Mouse (Mus musculus) liver, embryonic 14.5 days (tissue): ENCODE data around the gene Txk.

Experiments used
- CTCF ChIP-seq: IDR thresholded peaks from 2 replicates; pipeline ENCODE4 v1.5.1; 2016; ENCODE audit warnings: antibody characterized with exemption, low read depth, control low read depth
- EP300 ChIP-seq: IDR thresholded peaks from 2 replicates; pipeline ENCODE4 v1.6.1; 2016; ENCODE audit warnings: antibody characterized with exemption, low read depth

DNA sequence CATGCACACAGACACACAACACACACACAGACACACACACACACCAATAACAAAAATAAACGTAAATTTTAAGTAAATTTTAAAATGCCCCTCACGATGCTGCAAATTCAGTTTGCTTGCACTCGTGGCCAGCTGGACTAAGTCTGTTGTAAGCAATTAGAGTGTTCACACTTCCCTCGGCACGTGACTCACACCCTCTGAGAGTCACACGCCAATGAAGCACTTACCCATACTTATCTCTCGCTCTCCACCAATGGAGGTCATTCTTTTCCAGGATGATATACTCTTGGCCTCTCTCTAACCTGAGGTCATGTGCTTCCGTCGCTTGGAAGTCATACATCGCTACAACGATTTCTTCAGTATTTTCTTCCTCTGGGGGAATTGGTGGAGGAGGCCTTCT lies 29.2 kb upstream of the Txk start:
- TF ChIP-seq EP300 (no peak), CTCF (no peak)
